Mouse (Mus musculus): ENCODE data around the gene Gm49339.

- TF ChIP-seq ZC3H11A (IDR thresholded peaks at IDR 0.05; ENCODE audit: borderline replicate concordance, low read depth, low read length), result no peak
- no peak for TF ChIP-seq CHD2 (IDR thresholded peaks at IDR 0.05; ENCODE audit: low read depth, low read length)
- no peak for TF ChIP-seq HCFC1 (IDR thresholded peaks at IDR 0.05; ENCODE audit: borderline replicate concordance, insufficient read depth, low read length)
These were observed 26.0 kb upstream of the Gm49339 start for GRCm38 (mm10) chr10:51454365-51454764.
